Mouse (Mus musculus): ENCODE measurements around the gene Crnkl1.

DNA sequence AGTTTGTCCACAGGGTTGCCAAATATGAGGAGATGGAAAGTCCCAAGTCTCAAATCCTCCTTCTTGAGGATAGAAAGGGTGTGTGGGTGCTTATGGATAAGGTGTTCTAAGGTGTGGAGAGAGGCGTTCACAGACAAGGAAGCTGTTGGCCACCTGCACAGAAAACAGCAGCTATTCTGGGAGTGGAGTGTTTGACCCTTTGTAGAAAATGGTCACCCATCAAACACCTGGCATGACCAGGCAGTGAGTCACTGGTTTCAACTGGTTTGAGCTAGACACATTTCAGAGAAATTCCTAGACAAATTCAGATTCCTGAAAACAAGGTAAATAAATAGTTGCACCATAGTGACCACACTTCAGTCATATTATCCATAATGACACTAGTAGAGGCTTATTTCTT lies 62.7 kb downstream of the Crnkl1 start:
- TF ChIP-seq CTCF (IDR thresholded peaks at IDR 0.05; ENCODE audit: low read depth, low read length), result no peak
- TF ChIP-seq POLR2A (IDR thresholded peaks at IDR 0.05; ENCODE audit: borderline replicate concordance, low read depth, low read length), result no peak
